Mouse (Mus musculus): ENCODE measurements around the gene Opn3. TPM values are rescaled to one million over a fixed set of nuclear protein-coding genes. Genes with fewer than 3 reads are reported as not detected.

Gene Opn3
- polyA plus RNA-seq (2014; fragmentation: Illumina TruSeq; extraction: RNeasy Lipid Tissue Mini Kit (QIAGEN cat#74804); ENCODE audit: low read depth, low replicate concordance) = 2.5 TPM

DNA sequence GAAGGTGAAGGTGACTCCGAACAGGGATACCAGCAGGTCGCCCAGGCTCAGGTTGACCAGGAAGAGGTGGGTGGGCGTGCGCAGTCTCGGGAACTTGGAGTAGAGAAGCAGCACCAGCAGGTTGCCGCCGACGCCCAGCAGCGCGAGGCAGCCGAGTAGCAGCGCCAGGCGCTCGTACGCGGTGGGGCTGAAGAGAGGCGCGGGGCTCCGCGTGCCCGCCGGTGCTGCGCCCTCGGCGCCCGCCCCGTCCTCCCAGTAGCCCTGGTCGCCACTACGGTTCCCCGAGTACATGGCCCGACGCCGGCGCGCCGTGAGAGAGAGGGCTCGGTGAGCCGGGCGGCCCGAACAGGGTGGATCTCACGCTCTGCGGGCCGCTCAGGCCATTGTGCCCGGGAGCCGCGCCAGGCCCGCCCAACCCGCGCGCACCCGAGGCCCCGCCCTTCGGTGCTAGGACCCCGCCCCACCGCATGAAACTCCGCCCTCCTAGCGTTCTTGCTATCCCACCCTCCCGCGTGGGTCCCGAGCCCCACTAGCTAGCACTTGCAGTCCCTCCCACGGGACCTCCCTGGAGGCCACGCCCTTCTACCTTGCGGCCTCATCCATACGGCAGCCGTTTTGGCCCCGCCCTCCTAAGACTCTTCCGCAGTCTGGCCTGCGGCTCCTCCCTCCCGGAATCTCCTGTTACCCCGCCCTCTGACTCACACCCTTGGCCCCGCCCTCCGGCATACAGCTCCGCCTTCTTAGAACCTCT is at the start of gene Opn3, which contains the start of gene Chml:
TSS of gene Opn3 (minus strand) at position 531 of the 751 bp plus-strand sequence.
TSS of gene Chml (minus strand) at position 656 of the 751 bp plus-strand sequence.

GRCm38 (mm10) chr1:175698293-175698692 is 5.7 kb upstream of the Opn3 start, which contains the start of gene Wdr64:
Gene Wdr64 (plus strand): TSS chr1:175698593.

GRCm38 (mm10) chr1:175625257-175625879 is 67.2 kb downstream of the Opn3 start, which contains the start of gene Fh1:
Gene Fh1 (minus strand): TSS chr1:175625635.

GRCm38 (mm10) chr1:175619814-175620431 is 72.7 kb downstream of the Opn3 start, which contains the start of gene Kmo:
Gene Kmo (plus strand): TSS chr1:175620381.

Other genes with a start within 250 kb of the Opn3 start
- 2.8 TPM for gene Rgs7, start 200.3 kb downstream of the Opn3 start, polyA plus RNA-seq (2014; fragmentation: Illumina TruSeq; extraction: RNeasy Lipid Tissue Mini Kit (QIAGEN cat#74804); ENCODE audit: low read depth, low replicate concordance)
- 4.1 TPM for gene Kmo, start 72.4 kb downstream of the Opn3 start, polyA plus RNA-seq (2014; fragmentation: Illumina TruSeq; extraction: RNeasy Lipid Tissue Mini Kit (QIAGEN cat#74804); ENCODE audit: low read depth, low replicate concordance)
- 241 TPM for gene Fh1, start 67.1 kb downstream of the Opn3 start, polyA plus RNA-seq (2014; fragmentation: Illumina TruSeq; extraction: RNeasy Lipid Tissue Mini Kit (QIAGEN cat#74804); ENCODE audit: low read depth, low replicate concordance)
- gene Chml, start 125 bp upstream of the Opn3 start, polyA plus RNA-seq (2014; fragmentation: Illumina TruSeq; extraction: RNeasy Lipid Tissue Mini Kit (QIAGEN cat#74804); ENCODE audit: low read depth, low replicate concordance) = 36.0 TPM
- not detected for gene Wdr64, start 5.8 kb upstream of the Opn3 start, polyA plus RNA-seq (2014; fragmentation: Illumina TruSeq; extraction: RNeasy Lipid Tissue Mini Kit (QIAGEN cat#74804); ENCODE audit: low read depth, low replicate concordance)
- 4.6 TPM for gene Exo1, start 187.8 kb upstream of the Opn3 start, polyA plus RNA-seq (2014; fragmentation: Illumina TruSeq; extraction: RNeasy Lipid Tissue Mini Kit (QIAGEN cat#74804); ENCODE audit: low read depth, low replicate concordance)
- not detected for gene Gm38100, start 227.6 kb upstream of the Opn3 start, polyA plus RNA-seq (2014; fragmentation: Illumina TruSeq; extraction: RNeasy Lipid Tissue Mini Kit (QIAGEN cat#74804); ENCODE audit: low read depth, low replicate concordance)

Measured in sigmoid colon, adult 10 weeks (tissue).